Mouse (Mus musculus) kidney, postnatal 36 days (tissue): ENCODE measurements around the gene Gm37240.
"Not testable (repeated sequence)": the region's sequence is repeated elsewhere in the genome, so short reads cannot be mapped to it uniquely, and the experiment has no call there.

Source experiments
- DNase-seq, 2 experiments: peaks; one replicate each; pipeline ENCODE4 v3.0.0; 2021 to 2022; ENCODE audit warnings: mixed read lengths in 2 of 2

The Gm37240 gene

DNA sequence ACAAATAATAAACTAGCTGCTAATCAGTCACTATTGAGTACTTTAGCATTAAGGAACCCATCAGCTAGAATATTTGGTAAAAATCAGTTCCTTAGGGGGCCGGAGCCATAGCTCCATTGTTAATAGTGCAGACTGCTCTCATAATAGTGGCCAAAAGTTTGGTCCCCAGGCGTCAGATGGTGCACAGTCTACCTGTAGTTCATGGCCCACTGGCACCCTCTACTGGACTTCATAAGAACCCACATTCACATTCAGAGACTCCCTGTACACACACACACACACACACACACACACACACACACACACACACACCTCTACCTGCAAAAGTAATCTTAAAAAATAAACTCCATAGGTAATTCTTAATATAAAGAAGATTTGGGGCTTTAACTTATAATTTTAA, 959.4 kb downstream of the Gm37240 start:
- no peak for DNase-seq

GRCm38 (mm10) chr3:84927168-84927794, 960.0 kb downstream of the Gm37240 start:
- no peak for DNase-seq

DNA sequence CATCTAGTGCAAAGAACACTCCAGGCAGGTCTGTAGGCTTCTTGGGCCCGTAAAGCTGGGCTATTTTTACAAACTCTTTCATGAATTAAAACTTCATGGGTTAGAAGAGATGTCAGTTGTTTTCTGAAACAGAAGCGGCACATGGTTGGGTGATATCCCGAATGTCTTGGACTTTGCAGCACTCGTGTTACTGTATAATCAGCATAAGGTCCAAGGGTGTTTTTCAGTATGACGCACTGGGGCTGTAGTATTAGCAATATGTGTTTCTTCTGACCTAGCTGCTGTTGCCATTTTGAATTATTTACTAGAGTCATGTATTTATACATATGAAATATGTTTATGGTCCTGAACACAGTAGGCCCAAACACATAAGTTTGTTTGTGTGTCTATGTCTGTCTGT, 961.2 kb downstream of the Gm37240 start:
- DNase-seq = peak; percentile 41 to 53

DNA sequence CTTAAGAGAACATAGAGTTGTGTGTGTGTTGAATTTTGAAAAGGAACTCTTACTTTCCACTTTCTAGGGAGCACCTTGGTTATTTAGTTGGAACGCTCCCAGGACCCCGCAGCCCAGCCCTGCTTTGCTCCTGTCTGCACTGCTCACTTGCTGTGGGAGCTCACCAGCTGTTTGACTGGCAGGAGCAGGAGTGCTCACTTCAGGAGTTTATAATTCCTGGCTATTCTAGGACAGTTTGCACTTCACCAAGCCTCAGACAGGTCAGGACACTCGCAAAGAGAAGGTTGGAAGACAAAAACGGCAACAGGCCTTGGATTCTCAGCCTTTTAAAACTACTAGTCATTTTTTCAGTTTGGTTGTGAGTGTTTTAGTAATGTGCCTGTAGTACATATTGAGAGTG, 962.1 kb downstream of the Gm37240 start:
- no peak for DNase-seq

DNA sequence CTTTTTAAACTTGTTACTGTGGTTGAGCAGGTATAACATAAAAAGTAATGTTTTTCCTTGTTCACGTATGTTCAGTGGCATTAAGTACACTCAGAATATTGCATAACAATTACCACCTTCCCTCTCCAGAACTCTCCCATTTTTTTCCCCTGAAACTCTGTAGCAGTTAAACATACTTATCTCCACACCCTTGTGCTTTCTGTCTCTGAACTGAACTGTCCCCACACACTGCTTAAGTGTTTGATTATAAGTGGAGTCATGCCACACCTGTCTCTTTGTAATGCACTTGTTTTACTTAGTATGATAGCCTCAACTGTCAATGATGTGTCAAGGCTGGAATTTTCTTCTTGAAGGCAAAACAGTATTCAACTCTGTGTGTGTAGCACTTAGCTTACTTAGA, 963.6 kb downstream of the Gm37240 start:
- DNase-seq = no peak

DNA sequence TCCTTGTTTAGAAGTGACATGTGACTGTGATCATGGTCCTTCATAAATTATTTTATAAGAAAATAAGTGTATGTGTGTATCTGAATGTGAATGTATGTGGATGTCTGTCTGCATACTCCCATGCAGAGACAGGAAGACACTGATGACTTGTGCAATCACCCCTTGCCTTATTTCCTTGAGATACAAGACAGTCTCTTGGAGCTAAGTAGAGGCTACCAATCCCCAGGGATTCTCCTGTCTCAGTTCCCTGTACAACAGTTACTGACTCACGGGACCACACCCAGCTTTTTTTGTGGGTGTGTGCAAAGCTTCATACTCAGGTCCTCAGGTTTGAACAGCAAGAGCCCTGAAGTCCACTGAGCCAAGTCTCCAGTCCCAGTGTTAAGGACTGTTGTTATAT, 964.1 kb downstream of the Gm37240 start:
- DNase-seq = no peak

GRCm38 (mm10) chr3:84921704-84922420, 965.5 kb downstream of the Gm37240 start:
- peak; percentile 41 to 63 for DNase-seq

DNA sequence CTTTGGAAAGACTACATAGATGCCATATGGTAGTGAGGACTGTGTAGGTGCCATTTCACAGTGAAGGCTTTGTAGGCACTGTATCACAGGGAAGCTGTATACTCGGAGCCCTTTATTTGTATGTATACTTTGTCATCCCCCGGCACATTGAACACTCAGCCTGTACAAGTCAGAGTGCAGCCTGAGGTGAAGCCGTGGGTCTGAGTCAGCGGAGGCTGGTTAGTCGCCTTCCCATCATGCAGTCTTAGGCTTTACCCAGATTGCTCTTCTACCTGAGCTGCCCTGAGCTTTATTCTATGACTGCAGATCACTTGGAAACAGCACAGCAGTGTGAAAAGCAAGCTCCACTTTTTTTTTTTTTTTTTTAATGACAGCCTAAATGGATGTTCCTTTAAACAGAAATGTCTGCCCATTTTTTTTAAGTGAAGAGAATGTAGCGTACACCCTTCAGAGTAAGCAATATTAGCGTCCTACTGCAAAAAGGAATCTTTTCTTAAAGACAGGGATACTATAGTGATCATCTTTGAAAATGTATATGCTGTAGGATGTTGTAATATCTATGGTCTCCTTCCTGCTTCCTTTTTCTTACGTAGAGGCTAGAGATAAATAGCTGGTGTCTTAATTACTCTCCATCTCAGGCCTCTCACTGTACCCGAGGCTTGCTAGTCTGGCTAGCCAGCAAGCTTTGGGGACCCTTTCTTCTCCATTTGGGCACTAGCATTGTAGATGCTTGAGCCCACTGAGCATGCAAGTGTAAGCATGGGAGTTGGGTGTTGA, 969.2 kb downstream of the Gm37240 start:
- no peak for DNase-seq

DNA sequence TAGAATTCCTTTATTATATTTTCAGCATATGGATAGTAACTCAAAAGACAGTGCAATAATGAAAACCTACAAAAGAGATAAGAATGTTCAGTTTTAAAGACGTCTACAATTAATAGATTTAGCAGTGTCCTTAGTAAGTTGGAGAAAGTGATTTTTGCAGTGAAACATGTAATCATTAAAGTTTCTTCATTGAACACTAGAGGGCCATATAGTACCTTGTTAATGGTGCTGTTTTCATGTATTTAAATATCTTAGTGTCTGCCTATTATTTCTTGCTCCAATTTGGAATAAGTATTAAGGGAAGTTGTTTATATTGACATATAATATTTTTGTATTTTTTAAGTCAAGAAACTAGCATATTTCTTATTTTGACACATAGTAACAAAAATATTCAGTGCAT, 973.0 kb downstream of the Gm37240 start:
- DNase-seq = no peak

GRCm38 (mm10) chr3:84906528-84906927, 980.8 kb downstream of the Gm37240 start:
- peak; percentile 12 to 53 for DNase-seq

GRCm38 (mm10) chr3:84897952-84898351, 989.4 kb downstream of the Gm37240 start:
- DNase-seq = no peak

- no peak for DNase-seq
Observed at GRCm38 (mm10) chr3:84890983-84891382, 996.3 kb downstream of the Gm37240 start.

- DNase-seq = peak; percentile 29 to 33
Observed at GRCm38 (mm10) chr3:84889648-84890047, 997.7 kb downstream of the Gm37240 start.

- peak; percentile 17 to 29 for DNase-seq
Observed at GRCm38 (mm10) chr3:84883817-84884483, 1003.4 kb downstream of the Gm37240 start.

GRCm38 (mm10) chr3:84876211-84876610, 1011.1 kb downstream of the Gm37240 start:
- DNase-seq = no peak

GRCm38 (mm10) chr3:84875306-84875705, 1012.0 kb downstream of the Gm37240 start:
- DNase-seq = no peak

GRCm38 (mm10) chr3:84870126-84870525, 1017.2 kb downstream of the Gm37240 start:
- DNase-seq = no peak

- no peak for DNase-seq
Observed at GRCm38 (mm10) chr3:84867991-84868390, 1019.3 kb downstream of the Gm37240 start.

- DNase-seq = no peak
Observed at GRCm38 (mm10) chr3:84867434-84867975, 1019.8 kb downstream of the Gm37240 start.

DNA sequence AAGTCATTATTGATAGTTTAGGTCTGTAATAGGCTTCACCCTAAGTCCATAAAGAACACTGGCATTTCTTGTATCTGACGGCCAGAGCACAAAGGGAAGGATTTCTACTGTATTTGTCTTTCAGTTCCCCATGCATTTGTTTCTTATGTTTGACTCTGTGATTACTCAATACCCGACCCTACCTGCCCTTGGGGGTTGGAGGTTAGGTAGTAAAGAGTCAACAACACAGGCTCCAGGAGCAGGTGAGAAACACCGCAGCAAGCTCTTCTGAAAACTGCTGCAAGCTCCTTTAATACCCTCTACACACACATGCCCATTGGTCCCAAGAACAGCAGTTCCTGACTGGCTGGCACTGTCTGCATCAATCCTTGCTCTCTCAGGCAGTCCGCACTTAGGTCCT, 1020.5 kb downstream of the Gm37240 start:
- DNase-seq = no peak

- no peak for DNase-seq
Observed at GRCm38 (mm10) chr3:84865684-84866083, 1021.6 kb downstream of the Gm37240 start.

DNA sequence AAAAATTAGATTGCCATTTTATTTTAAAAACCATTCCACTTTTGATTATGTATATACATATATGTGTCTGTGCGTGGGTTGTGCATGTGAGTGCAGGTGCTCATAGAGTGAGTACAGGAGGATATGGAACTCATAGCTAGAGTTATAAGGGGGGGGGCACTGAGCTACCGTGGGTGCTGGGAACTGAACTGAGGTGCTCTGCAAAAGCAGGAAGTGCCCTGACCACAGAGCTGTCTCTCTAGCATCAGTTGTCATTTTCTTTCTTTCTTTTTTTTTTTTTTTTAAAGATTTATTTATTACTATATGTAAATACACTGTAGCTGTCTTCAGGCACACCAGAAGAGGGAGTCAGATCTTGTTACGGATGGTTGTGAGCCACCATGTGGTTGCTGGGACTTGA, 1025.5 kb downstream of the Gm37240 start:
- not testable (repeated sequence) for DNase-seq

- DNase-seq = peak in 1 of 2 experiments; percentile 24
Observed at GRCm38 (mm10) chr3:84860669-84861068, 1026.6 kb downstream of the Gm37240 start.
